Mouse (Mus musculus): ENCODE data around the gene Lats1. TPM values are rescaled to one million over a fixed set of nuclear protein-coding genes. Genes with fewer than 3 reads are reported as not detected.

Lats1 gene
- polyA plus RNA-seq, 2 experiments, result 12.0 to 21.5 TPM

- Histone ChIP-seq H3K4me1 (ENCODE audit: control insufficient read depth, insufficient read depth, low read length) (no peaks in the 10 kb centered on the region), H3K4me3 (replicated peaks; ENCODE audit: low read length) (no peak overlapping the region), H3K9ac (ENCODE audit: low read depth, low read length, severe bottlenecking) (no peak overlapping the region), H3K27me3 (ENCODE audit: control insufficient read depth, insufficient read depth, low read length) (no peaks in the 10 kb centered on the region), H3K4me2 (replicated peaks; ENCODE audit: low read depth, low read length, severe bottlenecking) (no peak overlapping the region), H3K27ac (replicated peaks; ENCODE audit: low read depth, low read length) (no peak overlapping the region), H3K9me3 (ENCODE audit: control insufficient read depth, low read length) (no peaks in the 10 kb centered on the region), H3K36me3 (ENCODE audit: control insufficient read depth, insufficient read depth, low read length) (peaks cover 93% of the 10 kb centered on the region)
- no peak for TF ChIP-seq POLR2A (IDR thresholded peaks at IDR 0.05; ENCODE audit: borderline replicate concordance, extremely low read depth, insufficient read depth, insufficient read length)
- ATAC-seq (ENCODE audit: low FRiP score, low read depth) (no peak), DNase-seq (ENCODE audit: low spot score) (no peak)
- WGBS, result 80% methylated on average over 3 of the region's 3 CpGs
These were observed 19.1 kb downstream of the Lats1 start for GRCm38 (mm10) chr10:7700120-7700519.

- no peaks in the 10 kb centered on the region for H3K27me3 ChIP-seq (ENCODE audit: control insufficient read depth, insufficient read depth, low read length)
- ATAC-seq (ENCODE audit: low FRiP score, low read depth), result no peak
- no peak for TF ChIP-seq POLR2A (IDR thresholded peaks at IDR 0.05; ENCODE audit: borderline replicate concordance, extremely low read depth, insufficient read depth, insufficient read length)
- 98% methylated on average over 6 of the region's 6 CpGs for WGBS
- H3K27ac ChIP-seq (replicated peaks; ENCODE audit: low read depth, low read length), result no peak overlapping the region
- H3K9me3 ChIP-seq (ENCODE audit: control insufficient read depth, low read length), result no peaks in the 10 kb centered on the region
- no peak for DNase-seq (ENCODE audit: low spot score)
- no peaks in the 10 kb centered on the region for H3K4me1 ChIP-seq (ENCODE audit: control insufficient read depth, insufficient read depth, low read length)
- H3K9ac ChIP-seq (ENCODE audit: low read depth, low read length, severe bottlenecking), result no peak overlapping the region
- no peak overlapping the region for H3K4me2 ChIP-seq (replicated peaks; ENCODE audit: low read depth, low read length, severe bottlenecking)
- H3K36me3 ChIP-seq (ENCODE audit: control insufficient read depth, insufficient read depth, low read length), result peaks cover 91% of the 10 kb centered on the region
- no peak overlapping the region for H3K4me3 ChIP-seq (replicated peaks; ENCODE audit: low read length)
These were observed 21.6 kb downstream of the Lats1 start for GRCm38 (mm10) chr10:7702586-7702985.

DNA sequence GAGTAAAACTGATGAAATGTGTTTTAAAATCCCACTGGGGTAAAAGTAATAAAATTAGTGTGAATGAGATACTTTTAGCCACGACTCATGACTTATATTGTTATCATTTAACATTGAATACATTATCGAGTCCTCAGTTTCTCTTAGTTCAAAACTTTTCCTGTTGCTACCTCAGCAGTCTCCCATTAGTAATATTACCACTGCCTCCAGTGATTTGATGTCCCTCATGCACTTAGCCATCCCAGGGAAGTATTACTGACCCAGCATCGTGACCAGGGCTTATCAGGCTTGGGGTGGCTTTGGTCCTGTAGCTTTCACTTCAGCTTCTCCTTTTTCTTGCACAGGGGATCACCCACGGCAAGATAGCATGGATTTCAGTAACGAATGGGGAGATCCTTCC, 29.1 kb downstream of the Lats1 start:
- Histone ChIP-seq H3K4me3 (replicated peaks; ENCODE audit: low read length) (no peak overlapping the region), H3K27ac (replicated peaks; ENCODE audit: low read depth, low read length) (no peak overlapping the region), H3K4me1 (ENCODE audit: control insufficient read depth, insufficient read depth, low read length) (no peaks in the 10 kb centered on the region), H3K27me3 (ENCODE audit: control insufficient read depth, insufficient read depth, low read length) (no peaks in the 10 kb centered on the region), H3K4me2 (replicated peaks; ENCODE audit: low read depth, low read length, severe bottlenecking) (no peak overlapping the region), H3K36me3 (ENCODE audit: control insufficient read depth, insufficient read depth, low read length) (peaks cover 81% of the 10 kb centered on the region), H3K9me3 (ENCODE audit: control insufficient read depth, low read length) (no peaks in the 10 kb centered on the region), H3K9ac (ENCODE audit: low read depth, low read length, severe bottlenecking) (no peak overlapping the region)
- 89% methylated on average over 5 of the region's 5 CpGs for WGBS
- DNase-seq (ENCODE audit: low spot score) (no peak), ATAC-seq (ENCODE audit: low FRiP score, low read depth) (no peak)
- no peak for TF ChIP-seq POLR2A (IDR thresholded peaks at IDR 0.05; ENCODE audit: borderline replicate concordance, extremely low read depth, insufficient read depth, insufficient read length)

DNA sequence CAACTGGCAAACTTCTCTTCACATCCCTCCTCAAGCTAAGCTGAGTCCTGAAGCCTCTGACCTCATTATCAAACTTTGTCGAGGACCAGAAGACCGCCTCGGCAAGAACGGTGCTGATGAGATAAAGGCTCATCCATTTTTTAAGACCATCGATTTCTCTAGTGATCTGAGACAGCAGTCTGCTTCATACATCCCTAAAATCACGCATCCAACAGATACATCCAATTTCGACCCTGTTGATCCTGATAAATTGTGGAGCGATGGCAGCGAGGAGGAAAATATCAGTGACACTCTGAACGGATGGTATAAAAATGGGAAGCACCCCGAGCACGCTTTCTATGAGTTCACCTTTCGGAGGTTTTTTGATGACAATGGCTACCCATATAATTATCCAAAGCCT, 31.5 kb downstream of the Lats1 start:
- no peaks in the 10 kb centered on the region for H3K27me3 ChIP-seq (ENCODE audit: control insufficient read depth, insufficient read depth, low read length)
- H3K36me3 ChIP-seq (ENCODE audit: control insufficient read depth, insufficient read depth, low read length), result peaks cover 67% of the 10 kb centered on the region
- no peak for TF ChIP-seq POLR2A (IDR thresholded peaks at IDR 0.05; ENCODE audit: borderline replicate concordance, extremely low read depth, insufficient read depth, insufficient read length)
- H3K4me3 ChIP-seq (replicated peaks; ENCODE audit: low read length), result no peak overlapping the region
- no peak overlapping the region for H3K27ac ChIP-seq (replicated peaks; ENCODE audit: low read depth, low read length)
- DNase-seq (ENCODE audit: low spot score) (no peak), ATAC-seq (ENCODE audit: low FRiP score, low read depth) (no peak)
- no peak overlapping the region for H3K4me2 ChIP-seq (replicated peaks; ENCODE audit: low read depth, low read length, severe bottlenecking)
- no peak overlapping the region for H3K9ac ChIP-seq (ENCODE audit: low read depth, low read length, severe bottlenecking)
- WGBS, result 94% methylated on average over 13 of the region's 13 CpGs
- H3K9me3 ChIP-seq (ENCODE audit: control insufficient read depth, low read length), result no peaks in the 10 kb centered on the region
- no peaks in the 10 kb centered on the region for H3K4me1 ChIP-seq (ENCODE audit: control insufficient read depth, insufficient read depth, low read length)

DNA sequence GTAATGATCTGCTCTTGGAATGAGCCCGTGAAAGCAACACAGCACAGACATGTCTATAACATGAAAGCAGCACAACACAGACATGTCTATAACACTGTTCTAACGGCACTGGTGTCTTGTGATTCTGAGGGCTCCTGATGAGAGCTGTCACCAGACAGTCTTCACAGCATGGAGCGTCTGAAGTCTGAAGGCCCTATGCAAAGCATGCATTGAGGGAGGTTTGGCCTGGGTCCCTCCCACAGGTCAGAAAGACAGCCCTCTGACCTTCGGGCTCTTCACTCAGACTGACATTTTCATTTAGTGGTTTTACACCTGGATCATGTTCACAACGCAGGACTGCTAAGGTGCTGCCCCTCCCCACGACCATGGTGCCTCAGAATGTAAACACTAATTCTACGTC, 34.0 kb downstream of the Lats1 start:
- Histone ChIP-seq H3K27me3 (ENCODE audit: control insufficient read depth, insufficient read depth, low read length) (no peaks in the 10 kb centered on the region), H3K4me2 (replicated peaks; ENCODE audit: low read depth, low read length, severe bottlenecking) (no peak overlapping the region), H3K27ac (replicated peaks; ENCODE audit: low read depth, low read length) (no peak overlapping the region), H3K9me3 (ENCODE audit: control insufficient read depth, low read length) (no peaks in the 10 kb centered on the region), H3K9ac (ENCODE audit: low read depth, low read length, severe bottlenecking) (no peak overlapping the region), H3K4me1 (ENCODE audit: control insufficient read depth, insufficient read depth, low read length) (no peaks in the 10 kb centered on the region), H3K36me3 (ENCODE audit: control insufficient read depth, insufficient read depth, low read length) (peaks cover 48% of the 10 kb centered on the region), H3K4me3 (replicated peaks; ENCODE audit: low read length) (no peak overlapping the region)
- ATAC-seq (ENCODE audit: low FRiP score, low read depth) (no peak), DNase-seq (ENCODE audit: low spot score) (no peak)
- no peak for TF ChIP-seq POLR2A (IDR thresholded peaks at IDR 0.05; ENCODE audit: borderline replicate concordance, extremely low read depth, insufficient read depth, insufficient read length)
- 76% methylated on average over 7 of the region's 7 CpGs for WGBS

All from limb, embryonic 14.5 days (tissue).